9 mouse cellular contexts compared by ENCODE assay signal in the genomic region with DNA sequence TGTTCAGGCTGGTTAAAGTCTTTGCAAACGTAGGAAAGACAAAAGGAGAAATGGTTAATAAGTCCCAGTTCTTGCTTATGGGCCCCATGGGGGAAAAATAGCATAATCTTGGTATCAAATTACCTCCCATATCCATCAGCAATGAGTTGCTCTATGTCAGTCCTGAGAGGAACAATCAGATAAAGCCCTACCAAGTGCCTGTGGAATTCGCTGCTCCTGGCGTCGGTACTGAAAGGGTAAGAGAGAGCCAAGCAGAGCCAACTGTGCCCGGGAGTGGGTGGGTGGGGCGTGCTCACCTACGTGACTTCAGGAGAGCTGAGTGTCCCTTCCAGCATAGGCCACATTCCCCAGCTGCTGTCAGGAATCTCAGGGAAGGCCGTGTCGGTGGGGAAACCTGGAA.
DNase-seq lines count a peak whose midpoint lies in the region; ATAC-seq and TF ChIP-seq lines count a peak whose summit lies in the region.
"Had no signal": no experiment of that assay in that cellular context is flagged by ENCODE, and none has a peak within 500 bp of the region (broad histone marks: within the 10 kb centered on the region; RNA-seq: fewer than 3 reads in every experiment).

No protein-coding gene starts in this region.

- no peaks in the 10 kb centered on the region for H3K27me3 ChIP-seq in kidney, adult 2 months (replicated peaks; ENCODE audit: control insufficient read depth, insufficient read depth, low read length)
- no peaks in the 10 kb centered on the region for H3K27me3 ChIP-seq in embryonic facial prominence, embryonic 12.5 days
- no peaks in the 10 kb centered on the region for H3K27me3 ChIP-seq in limb, embryonic 13.5 days
- H3K27me3 ChIP-seq in thymus, adult 2 months (ENCODE audit: control insufficient read depth, insufficient read depth, low read length): no peaks in the 10 kb centered on the region

- peak; percentile 8 for DNase-seq in kidney, adult 18-20 months
- DNase-seq in kidney, adult 2 months: no peak
- peak; percentile 41 to 74 for DNase-seq in lung, postnatal 4 days
- no peak for DNase-seq in thymus, postnatal 14 days
- no peak for DNase-seq in thymus, adult 2 months
- DNase-seq: cerebellum, postnatal 14 days had no signal

- H3K4me1 ChIP-seq in kidney, adult 2 months (ENCODE audit: control insufficient read depth, insufficient read depth, low read length): no peaks in the 10 kb centered on the region
- peaks cover 22% of the 10 kb centered on the region for H3K4me1 ChIP-seq in embryonic facial prominence, embryonic 12.5 days
- H3K4me1 ChIP-seq in limb, embryonic 13.5 days: peaks cover 32% of the 10 kb centered on the region
- H3K4me1 ChIP-seq in thymus, adult 2 months (replicated peaks; ENCODE audit: control insufficient read depth, insufficient read depth, low read length): no peaks in the 10 kb centered on the region

- H3K27ac ChIP-seq in kidney, adult 2 months (ENCODE audit: insufficient read depth, low read depth, low read length): no peak overlapping the region
- H3K27ac ChIP-seq in embryonic facial prominence, embryonic 12.5 days: peak overlapping the region; percentile 25; the same call in 1 of the 2 replicates
- H3K27ac ChIP-seq in limb, embryonic 13.5 days: peak overlapping the region; percentile 10; the same call in 1 of the 2 replicates
- H3K27ac ChIP-seq in thymus, adult 2 months (ENCODE audit: control insufficient read depth, insufficient read depth, low read length): no peak overlapping the region

- H3K9me3 ChIP-seq in embryonic facial prominence, embryonic 12.5 days: no peaks in the 10 kb centered on the region
- no peaks in the 10 kb centered on the region for H3K9me3 ChIP-seq in limb, embryonic 13.5 days

- no peak overlapping the region for H3K4me3 ChIP-seq in kidney, adult 2 months (ENCODE audit: insufficient read depth, low read depth, low read length)
- H3K4me3 ChIP-seq in embryonic facial prominence, embryonic 12.5 days: no peak overlapping the region
- no peak overlapping the region for H3K4me3 ChIP-seq in limb, embryonic 13.5 days
- no peak overlapping the region for H3K4me3 ChIP-seq in thymus, adult 2 months (ENCODE audit: control insufficient read depth, insufficient read depth, low read length)

- 66% methylated on average over 9 of the region's 9 CpGs for WGBS in kidney, adult 2 months
- 36% methylated on average over 9 of the region's 9 CpGs for WGBS in embryonic facial prominence, embryonic 12.5 days
- 65% methylated on average over 9 of the region's 9 CpGs for WGBS in limb, embryonic 13.5 days
- WGBS in thymus, adult 2 months: 86% methylated on average over 9 of the region's 9 CpGs

- no peak overlapping the region for H3K4me2 ChIP-seq in embryonic facial prominence, embryonic 12.5 days (replicated peaks)
- H3K4me2 ChIP-seq in limb, embryonic 13.5 days (replicated peaks): no peak overlapping the region; the same call in 1 of the 2 replicates
- H3K4me2 ChIP-seq: liver, embryonic 11.5 days had no signal

- no peak for TF ChIP-seq CTCF in kidney, adult 2 months (conservative IDR thresholded peaks at IDR 0.05; ENCODE audit: insufficient read depth, insufficient read length, low read depth, low read length)
- TF ChIP-seq CTCF in thymus, adult 2 months (IDR thresholded peaks at IDR 0.05; ENCODE audit: borderline replicate concordance, control insufficient read depth, extremely low read depth, insufficient read depth, low read length, poor library complexity): no peak

- no peak for TF ChIP-seq POLR2A in kidney, adult 2 months (IDR thresholded peaks at IDR 0.05; ENCODE audit: low read depth, low read length)
- no peak for TF ChIP-seq POLR2A in thymus, adult 2 months (IDR thresholded peaks at IDR 0.05; ENCODE audit: control insufficient read depth, extremely low read depth, insufficient read depth, low read length, poor library complexity)

- no peaks in the 10 kb centered on the region for H3K36me3 ChIP-seq in kidney, adult 2 months (ENCODE audit: control insufficient read depth, insufficient read depth, low read length)
- no peaks in the 10 kb centered on the region for H3K36me3 ChIP-seq in embryonic facial prominence, embryonic 12.5 days
- H3K36me3 ChIP-seq in limb, embryonic 13.5 days: no peaks in the 10 kb centered on the region
- no peaks in the 10 kb centered on the region for H3K36me3 ChIP-seq in thymus, adult 2 months (ENCODE audit: control insufficient read depth, insufficient read depth, low read length)

- ATAC-seq in embryonic facial prominence, embryonic 12.5 days (ENCODE audit: insufficient number of reproducible peaks, insufficient read depth, low FRiP score, low TSS enrichment): peak; percentile 22; the same call in 1 of the 2 replicates
- ATAC-seq in limb, embryonic 13.5 days (ENCODE audit: low FRiP score, low read depth): no peak

- H3K9ac ChIP-seq in embryonic facial prominence, embryonic 12.5 days: no peak overlapping the region
- no peak overlapping the region for H3K9ac ChIP-seq in limb, embryonic 13.5 days

Comparison
In these comparisons a context has a peak if more than half of its experiments do, and no peak if none do; other contexts are left out.
1. DNase-seq: peak in kidney, adult 18-20 months (single experiment) and lung, postnatal 4 days (2 of 2); none in kidney, adult 2 months (single experiment), thymus, postnatal 14 days (single experiment) and thymus, adult 2 months (single experiment).
2. H3K27ac ChIP-seq: peak in embryonic facial prominence, embryonic 12.5 days (single experiment) and limb, embryonic 13.5 days (single experiment); none in kidney, adult 2 months (single experiment) and thymus, adult 2 months (single experiment).